Mouse (Mus musculus) stomach, embryonic 16.5 days (tissue): ENCODE results near the gene Dennd6a. TPM values are rescaled to one million over a fixed set of nuclear protein-coding genes. Genes with fewer than 3 reads are reported as not detected.

ENCODE experiments used
- ATAC-seq: fragments of 200-750 bp; cut with Nextera tagmentation; 2 replicates; pipeline ENCODE4 v1.8.0; 2017; ENCODE audit warnings: moderate number of reproducible peaks, moderate TSS enrichment; ENCODE audit not compliant: insufficient read depth, low FRiP score
- H3K27ac ChIP-seq: fragments of 300-500 bp; sonication (generic); 2 replicates; pipeline ENCODE4 v1.5.1; 2014; ENCODE audit warnings: low read length
- H3K27me3 ChIP-seq: fragments of 300-500 bp; sonication (generic); 2 replicates; pipeline ENCODE4 v1.6.1; 2014; ENCODE audit warnings: low read length, control low read depth, mixed read lengths; ENCODE audit not compliant: control insufficient read depth, insufficient read depth
- H3K36me3 ChIP-seq: fragments of 300-500 bp; sonication (generic); 2 replicates; pipeline ENCODE4 v1.6.1; 2014; ENCODE audit warnings: low read length; ENCODE audit not compliant: control insufficient read depth, insufficient read depth
- H3K4me1 ChIP-seq: fragments of 300-500 bp; sonication (generic); 2 replicates; pipeline ENCODE4 v1.6.1; 2014; ENCODE audit warnings: low read length, control low read depth, mixed read lengths; ENCODE audit not compliant: control insufficient read depth, insufficient read depth
- H3K4me2 ChIP-seq: fragments of 300-500 bp; sonication (generic); 2 replicates; pipeline ENCODE4 v1.6.1; 2014; ENCODE audit warnings: low read depth, low read length, mixed read lengths
- H3K4me3 ChIP-seq: fragments of 300-500 bp; sonication (generic); replicated peaks from 2 replicates; pipeline ENCODE4 v1.5.1; 2014; ENCODE audit warnings: mild to moderate bottlenecking, low read length
- H3K9ac ChIP-seq: fragments of 300-500 bp; sonication (generic); 2 replicates; pipeline ENCODE4 v1.6.1; 2014; ENCODE audit warnings: low read length
- H3K9me3 ChIP-seq: fragments of 300-500 bp; sonication (generic); replicated peaks from 2 replicates; pipeline ENCODE4 v1.6.1; 2016; ENCODE audit warnings: low read length, control low read depth; ENCODE audit not compliant: control insufficient read depth
- WGBS: fragments of 180-500 bp; shearing (Covaris S2); extraction: QIAGEN DNeasy Blood & Tissue Kit; methylation state at CpG from one replicate; pipeline ENCODE4 v1.1.7; 2014; 5-methylcytosine and 5-hydroxymethylcytosine counted together
- polyA plus RNA-seq: library from polyadenylated mRNA; unstranded; fragments of >200 nt; fragmentation: Nextera tagmentation; extraction: Ambion mirVana; gene quantifications from 2 replicates; pipeline ENCODE4 v1.2.1, GENCODE M21; 2015

Dennd6a gene
- polyA plus RNA-seq, 1 experiment from 2014 or later: 23.2 TPM

DNA sequence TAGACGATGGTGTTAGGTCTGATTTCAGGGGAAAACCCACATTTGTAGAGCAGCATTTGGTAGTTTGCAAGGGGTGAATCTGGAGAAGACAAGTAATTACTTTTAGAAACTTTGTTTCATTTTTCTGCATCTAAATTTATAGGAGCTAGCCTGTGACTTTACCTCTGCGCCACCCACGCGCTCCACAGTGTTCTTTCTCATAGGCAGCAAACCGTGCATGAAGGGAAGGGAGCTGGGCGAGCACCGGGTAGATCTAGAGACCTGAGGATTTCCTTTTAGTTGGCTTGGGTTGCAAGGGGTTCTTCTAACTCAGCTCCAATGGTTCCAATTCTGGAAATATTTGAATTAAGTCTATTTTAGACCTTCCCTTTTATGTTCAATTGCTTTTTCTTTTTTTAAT lies 15.1 kb upstream of the Dennd6a start:
- 81% methylated on average over 7 of the region's 7 CpGs for WGBS
- H3K4me3 ChIP-seq: no peak overlapping the region
- H3K36me3 ChIP-seq: no peaks in the 10 kb centered on the region
- H3K27me3 ChIP-seq: no peaks in the 10 kb centered on the region
- no peak overlapping the region for H3K4me2 ChIP-seq
- ATAC-seq: no peak
- H3K27ac ChIP-seq: no peak overlapping the region
- no peak overlapping the region for H3K9ac ChIP-seq
- H3K9me3 ChIP-seq: no peaks in the 10 kb centered on the region
- H3K4me1 ChIP-seq: peaks cover 3% of the 10 kb centered on the region; the same call in 1 of the 2 replicates

DNA sequence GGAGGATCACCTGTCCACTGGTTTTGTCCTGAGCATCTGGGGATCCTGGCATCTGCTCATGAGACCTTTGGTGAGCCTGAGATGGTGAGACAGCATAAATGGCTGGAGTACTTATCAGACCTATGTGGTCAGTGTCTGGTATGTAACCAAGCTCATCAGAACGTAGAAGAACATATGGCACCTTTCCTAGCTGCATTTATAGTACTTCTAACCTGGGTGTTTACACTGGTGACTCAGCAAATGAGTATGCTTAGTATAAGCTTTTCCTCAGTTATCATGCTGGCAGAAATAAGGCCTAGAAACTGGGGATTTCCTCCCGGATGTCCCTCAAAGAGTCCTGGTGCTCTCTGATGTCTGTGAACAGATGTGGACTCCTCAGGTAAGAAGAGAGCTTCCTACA lies 11.4 kb upstream of the Dennd6a start:
- no peaks in the 10 kb centered on the region for H3K36me3 ChIP-seq
- H3K4me3 ChIP-seq: no peak overlapping the region
- H3K27ac ChIP-seq: no peak overlapping the region
- WGBS: 64% methylated on average over 2 of the region's 2 CpGs
- no peak overlapping the region for H3K4me2 ChIP-seq
- no peaks in the 10 kb centered on the region for H3K27me3 ChIP-seq
- no peaks in the 10 kb centered on the region for H3K9me3 ChIP-seq
- no peak overlapping the region for H3K9ac ChIP-seq
- H3K4me1 ChIP-seq: peaks cover 3% of the 10 kb centered on the region; the same call in 1 of the 2 replicates
- no peak for ATAC-seq

DNA sequence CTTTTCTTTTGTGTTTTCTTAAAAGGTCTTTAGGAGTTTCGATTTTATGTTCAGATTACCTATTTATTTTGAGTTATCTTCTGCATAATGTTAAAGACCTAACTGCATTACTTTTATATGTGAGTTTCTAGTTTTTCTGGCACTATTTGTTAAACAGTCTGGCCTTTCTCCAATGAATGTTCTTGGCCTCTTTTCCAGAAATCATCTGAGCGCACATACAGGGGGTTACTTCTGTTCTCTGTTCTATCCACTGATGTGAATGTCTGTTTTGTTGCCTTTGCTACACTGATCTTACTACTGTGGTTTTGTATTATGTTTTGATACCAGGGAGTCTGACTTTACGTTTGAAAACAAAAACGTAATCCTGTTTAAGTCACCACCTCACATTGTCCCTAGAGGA lies 3.8 kb upstream of the Dennd6a start:
- no peaks in the 10 kb centered on the region for H3K36me3 ChIP-seq
- no peak overlapping the region for H3K9ac ChIP-seq
- no peaks in the 10 kb centered on the region for H3K9me3 ChIP-seq
- no peak overlapping the region for H3K4me3 ChIP-seq
- WGBS: 81% methylated on average over 4 of the region's 4 CpGs
- H3K27ac ChIP-seq: no peak overlapping the region
- no peak for ATAC-seq
- H3K4me2 ChIP-seq: no peak overlapping the region
- no peaks in the 10 kb centered on the region for H3K4me1 ChIP-seq
- H3K27me3 ChIP-seq: no peaks in the 10 kb centered on the region

DNA sequence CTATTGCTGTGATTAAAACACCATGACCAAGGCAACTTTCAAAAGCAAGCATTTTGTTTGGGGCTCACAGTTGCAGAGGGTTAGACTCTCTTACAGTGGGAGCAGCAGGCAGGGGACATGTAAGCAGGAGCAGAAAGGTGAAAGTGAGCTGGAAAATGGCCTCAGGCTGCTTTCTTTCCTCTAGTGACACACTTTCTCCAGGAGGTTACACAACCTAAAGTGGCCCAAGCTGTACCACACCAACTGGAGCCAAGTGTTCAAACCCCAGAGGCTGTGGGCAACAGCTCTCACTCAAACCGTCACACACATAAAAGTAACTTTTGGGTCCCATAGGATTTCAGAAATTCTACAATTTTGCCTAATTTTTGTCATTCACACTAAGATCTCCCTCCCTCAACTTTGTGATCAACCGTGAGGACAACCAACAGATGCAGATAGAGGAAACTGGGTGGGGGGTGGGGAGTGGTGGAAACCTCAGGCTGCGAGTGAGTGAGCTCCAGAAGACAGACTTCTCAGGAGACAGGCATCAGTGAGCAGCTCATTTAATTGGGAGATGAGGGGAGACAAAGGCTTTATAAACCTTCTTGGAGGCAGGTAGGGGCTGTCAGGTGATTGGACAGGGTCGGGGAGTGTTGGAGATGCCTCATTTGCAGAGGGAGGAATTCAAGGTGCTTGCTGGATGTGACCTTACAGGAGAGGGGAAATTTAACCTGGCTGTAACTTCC lies 1.5 kb upstream of the Dennd6a start:
- Histone ChIP-seq H3K27ac (no peak overlapping the region), H3K4me1 (no peaks in the 10 kb centered on the region), H3K36me3 (no peaks in the 10 kb centered on the region), H3K9me3 (no peaks in the 10 kb centered on the region), H3K9ac (no peak overlapping the region), H3K27me3 (no peaks in the 10 kb centered on the region), H3K4me3 (no peak overlapping the region), H3K4me2 (no peak overlapping the region)
- 54% methylated on average over 4 of the region's 4 CpGs for WGBS
- no peak for ATAC-seq

DNA sequence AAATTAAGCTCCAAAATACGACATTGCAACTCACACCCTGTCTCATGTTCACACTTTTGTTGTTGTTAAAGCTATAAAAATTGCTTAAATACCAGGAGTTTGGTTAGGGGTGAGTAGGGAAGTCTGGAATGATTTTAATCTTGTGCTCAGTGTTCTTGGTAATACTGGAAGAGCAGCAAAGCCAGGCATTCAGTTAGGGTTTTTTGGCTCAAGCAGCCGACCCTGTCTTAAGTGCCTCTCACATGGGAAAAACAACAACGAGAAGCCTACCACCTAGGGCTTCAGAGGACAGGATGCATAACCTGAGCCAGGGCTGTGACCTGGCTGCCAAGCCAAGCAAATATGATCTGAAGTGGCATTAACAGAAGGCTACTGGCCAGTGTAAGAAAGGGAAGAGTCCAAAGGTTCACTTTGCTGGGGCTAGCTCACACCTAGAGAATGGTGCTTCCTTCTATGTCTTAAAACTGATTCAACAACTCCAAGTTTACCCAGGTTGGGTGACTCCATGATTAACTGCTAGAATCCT lies 2.7 kb downstream of the Dennd6a start:
- Histone ChIP-seq H3K9me3 (no peaks in the 10 kb centered on the region), H3K4me1 (0 out of 2 replicates have a peak, but pooled peaks cover 2% of the 10 kb centered on the region), H3K9ac (no peak overlapping the region), H3K27me3 (no peaks in the 10 kb centered on the region), H3K4me2 (no peak overlapping the region), H3K36me3 (no peaks in the 10 kb centered on the region), H3K4me3 (no peak overlapping the region), H3K27ac (no peak overlapping the region)
- 71% methylated on average over 3 of the region's 3 CpGs for WGBS
- ATAC-seq: no peak

DNA sequence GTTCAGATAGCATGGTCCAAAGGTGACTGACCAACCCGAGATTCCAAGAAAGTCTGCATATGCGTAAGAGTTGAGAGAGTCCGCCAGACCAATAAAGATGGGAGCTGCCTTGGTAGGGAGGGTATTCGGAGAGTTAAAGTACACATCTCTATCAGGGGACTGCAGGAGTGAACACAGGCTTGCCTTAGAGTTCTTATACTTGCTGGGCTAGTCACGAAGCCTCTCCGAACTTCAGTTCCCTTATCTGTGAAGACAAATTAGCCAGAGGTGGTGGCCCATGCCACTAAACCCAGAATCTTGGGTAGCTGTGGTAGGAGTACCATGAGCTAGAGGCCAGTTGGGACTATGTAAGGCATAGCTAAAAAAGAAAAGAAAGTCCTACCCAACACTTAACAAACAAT lies 5.1 kb downstream of the Dennd6a start:
- H3K36me3 ChIP-seq: no peaks in the 10 kb centered on the region
- peak overlapping the region; percentile 99; the same call in 1 of the 2 replicates for H3K4me3 ChIP-seq
- peak overlapping the region; percentile 99 for H3K27ac ChIP-seq
- WGBS: 45% methylated on average over 6 of the region's 6 CpGs
- peak overlapping the region; percentile 80 for H3K4me2 ChIP-seq
- H3K27me3 ChIP-seq: no peaks in the 10 kb centered on the region
- 0 out of 2 replicates have a peak overlapping the region, but pooled peaks have one; percentile 39 for H3K9ac ChIP-seq
- peak; percentile 66 for ATAC-seq
- H3K9me3 ChIP-seq: no peaks in the 10 kb centered on the region
- peaks cover 8% of the 10 kb centered on the region; the same call in 1 of the 2 replicates for H3K4me1 ChIP-seq

DNA sequence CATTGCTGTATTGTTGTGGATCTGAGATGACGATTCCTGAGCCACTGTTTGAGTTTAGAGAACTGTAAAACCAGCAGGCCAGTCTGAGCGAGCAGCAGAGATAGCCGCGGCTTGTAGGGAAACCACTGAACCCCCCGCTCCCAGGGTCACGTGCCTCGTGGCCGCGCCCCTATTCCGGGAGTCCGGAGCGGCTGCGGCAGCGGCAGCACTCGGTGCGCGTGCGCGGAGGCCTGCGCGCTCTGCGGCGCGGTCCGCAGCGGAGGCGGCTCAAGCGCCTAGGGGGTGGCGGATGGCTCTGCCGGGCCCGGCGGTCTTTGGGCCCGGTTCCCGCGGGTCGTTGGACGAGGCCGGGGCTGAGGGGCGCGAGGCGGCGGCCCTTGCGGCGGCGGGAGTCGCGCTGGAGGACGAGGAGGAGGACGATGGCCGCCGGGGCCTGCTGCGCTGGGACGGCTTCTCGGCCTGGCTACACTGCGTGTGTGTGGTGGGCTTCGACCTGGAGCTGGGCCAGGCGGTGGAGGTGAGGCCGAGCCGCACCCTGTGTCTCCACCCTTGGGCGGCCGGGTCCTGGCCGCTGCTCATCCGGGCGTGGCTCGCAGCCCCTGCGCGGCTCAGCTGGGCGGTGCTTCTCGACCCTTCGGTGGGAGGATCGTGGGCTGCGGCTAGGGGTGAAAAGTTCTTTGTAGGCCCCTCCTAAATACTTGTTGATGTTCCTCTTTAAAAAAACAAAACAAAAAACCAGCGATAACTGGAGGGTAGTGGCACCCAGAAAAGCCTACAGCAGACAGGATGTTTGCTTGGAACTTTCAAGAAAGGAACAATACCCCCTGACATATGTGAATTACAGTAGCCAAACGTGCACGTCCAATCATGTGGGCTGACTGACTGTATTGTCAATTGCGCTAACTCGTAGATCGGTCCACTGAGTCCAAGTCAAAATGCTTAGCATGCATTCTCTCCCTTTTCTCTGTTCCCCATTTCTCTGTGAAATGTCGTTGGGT lies 6.0 kb downstream of the Dennd6a start:
- under 1% methylated on average over 79 of the region's 79 CpGs for WGBS
- H3K27ac ChIP-seq: peak overlapping the region; percentile 99
- peak overlapping the region; percentile 100 for H3K9ac ChIP-seq
- H3K4me1 ChIP-seq: peaks cover 8% of the 10 kb centered on the region; the same call in 1 of the 2 replicates
- peak; percentile 94 for ATAC-seq
- peak overlapping the region; percentile 99 for H3K4me3 ChIP-seq
- no peaks in the 10 kb centered on the region for H3K36me3 ChIP-seq
- no peaks in the 10 kb centered on the region for H3K9me3 ChIP-seq
- peak overlapping the region; percentile 80 for H3K4me2 ChIP-seq
- no peaks in the 10 kb centered on the region for H3K27me3 ChIP-seq

DNA sequence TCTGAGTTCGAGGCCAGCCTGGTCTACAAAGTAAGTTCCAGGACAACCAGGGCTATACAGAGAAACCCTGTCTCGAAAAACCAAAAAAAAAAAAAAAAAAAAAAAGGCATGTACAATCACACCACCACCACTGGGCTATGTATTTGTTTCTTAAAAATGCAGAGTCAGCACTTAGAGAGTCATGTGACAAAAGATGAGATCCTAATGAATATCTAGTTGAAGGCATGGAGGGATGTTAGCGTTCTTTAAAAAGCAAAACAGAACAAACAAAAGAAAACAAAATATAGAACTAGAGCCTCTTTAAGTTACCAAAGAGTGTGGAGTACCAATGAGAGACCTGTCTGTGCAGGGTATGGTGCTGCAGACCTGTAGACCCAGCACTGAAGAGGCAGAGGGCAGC lies 10.0 kb downstream of the Dennd6a start:
- no peak for ATAC-seq
- WGBS: 93% methylated on average over 2 of the region's 3 CpGs

More for the DNA sequence above, 10.0 kb downstream of the Dennd6a start:
- Histone ChIP-seq H3K9ac (no peak overlapping the region), H3K27me3 (no peaks in the 10 kb centered on the region), H3K9me3 (no peaks in the 10 kb centered on the region), H3K4me1 (peaks cover 20% of the 10 kb centered on the region), H3K4me3 (no peak overlapping the region), H3K27ac (no peak overlapping the region), H3K36me3 (no peaks in the 10 kb centered on the region), H3K4me2 (no peak overlapping the region)
